11 mouse cellular contexts compared by ENCODE assay signal in the genomic region with DNA sequence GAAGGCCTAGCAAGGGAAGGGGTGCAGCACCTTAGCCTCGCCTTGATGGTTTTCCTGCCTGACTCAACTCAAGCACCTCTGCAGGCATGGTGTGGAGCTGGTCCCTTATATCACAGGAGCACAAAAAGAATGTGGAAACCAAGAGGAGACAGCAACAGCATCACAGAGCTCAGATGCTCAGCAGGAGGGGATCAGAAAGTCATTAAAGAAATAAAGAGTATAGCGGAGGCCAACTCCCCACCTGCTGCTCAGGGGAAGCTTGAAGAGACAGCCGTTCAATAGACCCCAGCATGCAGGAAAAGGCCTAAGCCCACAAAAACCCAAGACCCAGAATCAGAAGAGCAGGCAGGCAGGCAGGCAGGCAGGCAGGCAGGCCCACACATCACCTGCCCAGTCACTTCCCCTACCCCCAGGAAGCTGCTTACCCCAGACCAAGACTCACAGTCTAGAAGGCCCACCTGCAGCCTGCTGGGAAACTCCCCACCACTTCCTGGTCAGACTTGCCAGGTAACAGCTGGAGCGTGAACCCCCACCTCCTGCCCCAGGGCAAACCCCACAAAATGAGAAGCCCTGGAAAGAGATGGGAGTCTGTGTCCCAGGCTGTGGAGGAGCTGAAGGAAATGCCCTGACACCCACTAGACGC. TPM values are rescaled to one million over a fixed set of nuclear protein-coding genes. Genes with fewer than 3 reads are reported as not detected.
DNase-seq lines count a peak whose midpoint lies in the region; ATAC-seq lines count a peak whose summit lies in the region.
"Had no signal": no experiment of that assay in that cellular context is flagged by ENCODE, and none has a peak within 500 bp of the region (broad histone marks: within the 10 kb centered on the region; RNA-seq: fewer than 3 reads in every experiment).

No protein-coding gene starts in this region.

- no peaks in the 10 kb centered on the region for H3K27me3 ChIP-seq in heart, embryonic 11.5 days (ENCODE audit: control insufficient read depth, insufficient read depth, low read length)
- no peaks in the 10 kb centered on the region for H3K27me3 ChIP-seq in embryonic facial prominence, embryonic 10.5 days (replicated peaks; ENCODE audit: low read depth, poor library complexity, severe bottlenecking)

- no peak overlapping the region for H3K4me3 ChIP-seq in heart, embryonic 11.5 days (ENCODE audit: low read depth, low read length)
- H3K4me3 ChIP-seq in embryonic facial prominence, embryonic 10.5 days = no peak overlapping the region

- ATAC-seq in heart, embryonic 11.5 days (replicated peaks; ENCODE audit: insufficient number of reproducible peaks, low FRiP score, low TSS enrichment) = no peak

- WGBS in heart, embryonic 11.5 days (ENCODE audit: insufficient replicate concordance) = 79% methylated on average over 5 of the region's 5 CpGs
- WGBS in embryonic facial prominence, embryonic 10.5 days = 54% methylated on average over 5 of the region's 5 CpGs

- H3K4me2 ChIP-seq in heart, embryonic 11.5 days = no peak overlapping the region

- H3K9me3 ChIP-seq in heart, embryonic 11.5 days (replicated peaks; ENCODE audit: control insufficient read depth, low read length) = no peaks in the 10 kb centered on the region
- H3K9me3 ChIP-seq in embryonic facial prominence, embryonic 10.5 days = no peaks in the 10 kb centered on the region

- H3K36me3 ChIP-seq in heart, embryonic 11.5 days (ENCODE audit: control insufficient read depth, insufficient read depth, low read length) = no peaks in the 10 kb centered on the region
- H3K36me3 ChIP-seq in embryonic facial prominence, embryonic 10.5 days (replicated peaks) = no peaks in the 10 kb centered on the region

- H3K27ac ChIP-seq in heart, embryonic 11.5 days (ENCODE audit: low read depth, low read length) = peak overlapping the region; percentile 59; the same call in 1 of the 2 replicates
- peak overlapping the region; percentile 60 for H3K27ac ChIP-seq in embryonic facial prominence, embryonic 10.5 days (replicated peaks)

- no peak for DNase-seq in heart, adult 8-10 months (ENCODE audit: low spot score)
- peak; percentile 74 for DNase-seq in CD4-positive helper T cell, adult 2 months (ENCODE audit: low read depth, low spot score)
- DNase-seq in embryonic facial prominence, embryonic 10.5 days (ENCODE audit: low spot score) = no peak
- DNase-seq in natural killer cell, adult 2 months (ENCODE audit: low spot score in 2 of 2) = peak; percentile 60 to 85
- no peak for DNase-seq in ovary, postnatal 10 days (ENCODE audit: low spot score)
- DNase-seq in lung, postnatal 25 days (ENCODE audit: low spot score) = no peak
- no peak for DNase-seq in left cerebral cortex, adult 18-20 months (ENCODE audit: low spot score in 2 of 2)
- DNase-seq: cerebellum, adult 9-10 months; lung, postnatal 14 days; right cerebral cortex, postnatal 4 days had no signal

- peaks cover 61% of the 10 kb centered on the region for H3K4me1 ChIP-seq in heart, embryonic 11.5 days (ENCODE audit: control insufficient read depth, insufficient read depth, low read length)
- peaks cover 80% of the 10 kb centered on the region for H3K4me1 ChIP-seq in embryonic facial prominence, embryonic 10.5 days

- H3K9ac ChIP-seq in heart, embryonic 11.5 days (ENCODE audit: low read depth, low read length) = 0 out of 2 replicates have a peak overlapping the region, but pooled peaks have one; percentile 10

RNA-seq across cellular contexts. Expression of a gene that starts 39.6 kb away (rescaled TPM):
- polyA plus RNA-seq in heart, embryonic 11.5 days (2014; fragmentation: Nextera tagmentation; extraction: Ambion mirVana) = 11.0 and 13.7 TPM in 2 replicates
- total RNA-seq in heart, adult 8-10 months (2022) = 10 to 100 TPM; 56.5 to 72.3 (median 68.6) TPM
- 6.8 and 7.8 TPM in 2 replicates for polyA plus RNA-seq in embryonic facial prominence, embryonic 10.5 days (2016; fragmentation: Nextera tagmentation; extraction: Ambion mirVana)
- total RNA-seq in left cerebral cortex, adult 18-20 months (2021) = 10 to 100 TPM; 65.8 to 71.3 TPM

Comparison
In these comparisons a context has a peak if more than half of its experiments do, and no peak if none do; other contexts are left out.
1. DNase-seq: peak in CD4-positive helper T cell, adult 2 months (single experiment) and natural killer cell, adult 2 months (2 of 2); none in heart, adult 8-10 months (single experiment), embryonic facial prominence, embryonic 10.5 days (single experiment), ovary, postnatal 10 days (single experiment), lung, postnatal 25 days (single experiment) and left cerebral cortex, adult 18-20 months (0 of 2).